Mouse (Mus musculus) right cerebral cortex, adult 2 months (tissue): ENCODE measurements around the gene Rin2.
A peak's percentile ranks its signal among the peaks of the same experiment; 100 is the strongest.

Experiments used
- DNase-seq, 2 experiments: peaks; one replicate each; pipeline ENCODE4 v3.0.0; 2021 to 2022; ENCODE audit warnings: low spot score in 2 of 2

The Rin2 gene

DNA sequence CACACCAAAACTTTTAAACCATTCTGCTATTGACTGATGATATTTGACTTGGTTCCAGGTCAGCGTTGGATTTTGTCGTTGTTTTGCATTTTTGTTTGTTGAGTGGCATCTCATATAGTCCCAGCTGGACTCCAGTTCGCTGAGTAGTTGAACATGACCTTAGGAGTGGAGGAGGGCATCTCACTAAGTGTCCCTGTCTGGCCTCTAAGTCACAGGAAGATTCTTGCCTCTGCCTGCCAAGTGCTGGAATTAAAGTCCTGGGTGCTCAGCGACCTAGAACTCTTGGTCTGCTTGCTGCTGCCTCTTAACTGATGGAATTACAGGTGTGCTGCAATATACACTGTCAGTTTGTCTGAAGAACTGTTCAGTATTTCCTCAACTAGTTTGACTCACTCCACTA lies 154.2 kb downstream of the Rin2 start:
- DNase-seq, result no peak

DNA sequence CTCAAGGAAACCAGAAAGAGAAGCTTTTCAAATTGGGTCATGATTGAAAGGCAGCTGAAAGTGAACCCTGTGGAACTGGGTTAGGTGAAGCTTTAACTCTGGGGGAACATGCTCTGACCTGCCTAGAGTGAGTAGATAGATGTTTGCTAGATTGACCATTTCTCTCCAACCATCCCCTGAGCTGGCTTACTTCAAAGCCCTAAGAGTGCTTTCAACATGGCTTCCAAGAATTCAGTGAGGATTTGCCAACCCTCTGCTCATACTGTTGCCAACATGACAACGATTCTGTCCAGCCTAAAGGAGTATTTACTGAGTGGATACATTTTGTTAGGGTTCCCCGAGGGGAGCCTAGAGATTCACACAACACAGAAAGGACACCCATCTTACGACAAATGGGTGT lies 155.4 kb downstream of the Rin2 start:
- DNase-seq, result no peak

DNA sequence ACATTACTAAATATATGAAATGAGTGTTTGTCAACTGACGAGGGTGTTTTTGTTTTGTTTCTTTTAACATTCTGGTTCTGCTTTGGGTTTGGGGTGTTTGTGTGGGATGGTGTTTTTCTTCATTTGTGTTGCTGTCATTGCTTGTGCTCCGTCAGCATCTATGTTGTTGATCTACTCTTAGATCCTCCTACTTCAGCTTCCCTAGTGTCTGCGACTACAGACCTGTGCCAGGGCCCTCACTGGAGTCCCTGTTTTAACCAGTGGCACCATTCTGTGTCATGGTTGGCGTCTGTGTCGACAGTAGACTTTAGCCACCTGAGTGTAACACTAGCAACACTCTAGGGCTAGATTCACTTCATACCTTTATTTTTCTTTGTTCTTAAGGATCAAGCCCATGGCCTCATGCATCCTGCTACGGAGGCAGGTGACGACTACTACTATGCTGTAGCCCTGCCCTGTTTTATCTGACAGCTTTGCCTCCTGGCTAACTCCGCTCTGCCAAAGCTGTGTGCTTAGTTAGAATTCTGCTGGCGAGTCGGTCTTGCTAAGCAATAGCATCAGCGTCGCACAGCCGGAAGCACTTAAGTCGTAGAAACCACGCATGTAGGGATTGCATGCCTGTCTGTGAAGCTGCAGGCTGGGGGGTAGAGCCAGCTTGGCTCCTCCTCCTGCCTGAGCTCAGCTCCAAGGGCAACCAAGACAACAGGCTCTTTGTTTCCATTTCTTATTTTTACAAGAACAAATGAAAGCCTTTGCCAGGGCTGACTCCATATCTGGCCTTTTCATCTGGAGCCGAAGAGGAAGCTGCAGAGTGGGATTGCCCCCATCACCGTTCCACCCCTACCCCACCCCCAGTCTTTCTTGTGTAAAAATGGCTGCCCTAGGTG lies 157.2 kb downstream of the Rin2 start:
- DNase-seq, result peak; percentile 26 to 49

DNA sequence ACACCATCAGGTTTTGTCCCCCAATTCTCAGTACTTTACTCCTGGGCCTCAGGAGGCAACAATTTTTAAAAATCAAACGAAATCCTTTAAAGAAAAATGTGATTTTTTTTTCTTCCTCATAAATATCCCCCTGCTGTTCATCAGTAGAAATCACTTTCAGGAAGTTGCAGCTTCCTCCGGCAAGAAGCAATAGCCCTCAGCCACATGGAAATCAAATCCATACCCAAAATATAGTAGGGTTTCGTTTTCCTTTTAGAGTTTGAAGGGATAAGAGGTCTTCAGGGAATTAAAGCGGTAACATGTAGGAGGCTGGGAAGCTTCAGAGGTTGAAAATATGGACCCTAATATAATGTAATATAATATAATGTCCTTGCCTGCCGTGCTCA lies 157.8 kb downstream of the Rin2 start:
- DNase-seq, result no peak

DNA sequence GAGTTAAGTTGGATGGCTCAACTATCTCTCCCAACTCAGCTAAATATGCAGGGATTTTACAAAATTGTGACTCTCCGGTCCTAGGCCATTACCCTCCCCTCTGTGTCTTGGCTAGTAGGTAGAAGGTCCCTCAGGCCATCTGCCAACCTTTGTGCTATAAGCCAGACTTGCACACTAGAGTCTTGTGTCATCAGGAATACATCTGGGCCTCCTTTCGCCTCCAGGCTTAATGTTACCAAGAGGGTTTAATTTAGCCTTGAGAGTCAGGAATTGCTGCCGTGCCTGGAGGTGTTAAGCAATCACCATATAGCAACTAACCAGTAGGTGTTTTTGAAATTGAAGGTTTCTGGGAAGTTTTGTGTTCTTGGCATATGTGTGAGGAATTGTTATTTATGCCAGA lies 158.3 kb downstream of the Rin2 start:
- DNase-seq, result peak; percentile 26 to 33

DNA sequence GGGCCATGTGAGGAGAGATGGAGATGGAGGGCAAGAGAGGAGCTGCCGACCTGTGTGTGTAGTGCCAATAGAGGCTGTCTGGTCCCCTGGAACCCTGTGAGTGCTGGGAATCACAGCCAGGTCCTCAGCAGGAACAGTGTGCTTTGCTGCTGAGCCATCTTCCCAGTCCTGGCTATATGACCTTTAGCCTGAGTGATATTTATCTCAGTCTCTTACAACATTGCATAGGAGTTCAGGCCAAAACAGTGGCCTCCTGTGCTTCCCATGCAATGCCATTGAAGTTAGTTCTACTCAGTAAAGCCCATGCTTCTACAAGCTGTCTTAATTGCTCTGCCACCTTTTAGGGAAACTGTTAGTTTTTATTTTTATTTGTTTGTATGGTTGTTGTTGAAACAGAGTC lies 160.9 kb downstream of the Rin2 start:
- DNase-seq, result no peak

DNA sequence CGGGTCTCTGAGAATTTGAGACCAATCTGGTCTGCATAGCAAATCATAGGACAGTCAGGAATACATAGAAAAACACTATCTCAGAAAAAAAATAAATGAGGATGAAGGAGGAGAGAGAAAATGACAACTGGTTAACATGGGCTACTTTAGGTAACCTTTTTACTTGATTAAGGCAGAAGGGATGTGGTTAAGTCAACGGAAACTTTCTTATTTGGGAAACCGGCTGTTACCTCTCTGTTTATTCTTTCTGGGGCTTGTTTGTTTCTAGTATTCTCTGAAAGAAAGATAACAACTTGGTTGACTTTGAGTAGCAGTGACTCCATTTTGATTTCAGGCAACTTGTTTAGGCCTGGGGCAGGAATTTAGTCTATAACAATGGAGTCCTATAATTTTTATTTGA lies 163.7 kb downstream of the Rin2 start:
- DNase-seq, result no peak

DNA sequence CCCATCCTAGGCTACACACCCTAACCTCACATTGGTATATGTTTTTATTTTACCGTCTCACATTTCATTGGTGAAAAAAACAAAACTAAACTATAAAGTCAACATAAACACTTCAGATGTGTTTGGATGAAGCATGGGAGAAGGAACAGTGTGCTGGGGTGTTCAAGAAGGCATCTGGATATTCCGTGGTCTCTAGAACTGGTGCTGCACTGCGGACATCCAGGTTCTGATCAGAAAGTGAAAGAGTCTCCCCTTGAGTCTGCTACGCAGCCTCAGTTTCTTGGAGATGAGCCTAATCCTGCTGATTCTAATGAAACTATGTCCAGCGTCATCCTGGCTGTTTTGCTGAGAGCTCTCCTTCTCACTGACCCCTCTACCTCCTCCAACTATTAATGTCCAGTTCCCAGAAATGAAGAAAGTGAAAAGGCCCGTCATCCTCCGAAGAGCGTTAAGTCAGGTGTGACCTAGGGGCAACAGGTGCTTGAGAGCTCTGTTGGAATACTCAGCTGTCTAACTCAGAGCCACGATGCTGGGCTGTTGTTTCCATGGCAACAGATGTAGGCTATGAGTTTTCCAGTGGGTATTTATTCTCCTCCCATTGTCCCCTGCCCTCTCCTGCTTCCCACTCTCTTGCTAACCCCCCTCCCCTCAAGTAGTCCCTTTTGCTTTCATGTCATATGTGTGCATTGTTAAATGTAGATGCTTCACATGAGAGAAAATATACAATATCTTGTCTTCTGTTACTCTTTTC lies 164.7 kb downstream of the Rin2 start:
- DNase-seq, result no peak

DNA sequence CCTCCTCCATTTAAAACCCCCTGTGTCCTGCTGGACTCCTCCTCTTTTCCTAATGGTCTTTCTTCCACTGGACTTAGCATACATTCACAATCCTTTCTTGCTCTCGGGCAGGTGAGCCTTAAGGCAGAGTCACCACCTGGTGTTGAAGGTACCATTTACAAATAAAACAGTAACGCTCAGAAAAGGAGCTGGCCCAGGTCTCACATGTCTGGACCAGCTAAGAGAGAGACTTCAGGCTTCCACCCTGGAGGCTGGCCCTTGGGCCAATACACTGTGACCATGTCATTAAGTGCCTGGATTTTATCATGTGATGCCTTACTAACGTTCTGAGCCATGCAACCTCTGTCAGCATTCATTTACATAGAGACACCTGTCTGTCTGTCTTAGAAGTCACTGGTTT lies 165.3 kb downstream of the Rin2 start:
- DNase-seq, result no peak

DNA sequence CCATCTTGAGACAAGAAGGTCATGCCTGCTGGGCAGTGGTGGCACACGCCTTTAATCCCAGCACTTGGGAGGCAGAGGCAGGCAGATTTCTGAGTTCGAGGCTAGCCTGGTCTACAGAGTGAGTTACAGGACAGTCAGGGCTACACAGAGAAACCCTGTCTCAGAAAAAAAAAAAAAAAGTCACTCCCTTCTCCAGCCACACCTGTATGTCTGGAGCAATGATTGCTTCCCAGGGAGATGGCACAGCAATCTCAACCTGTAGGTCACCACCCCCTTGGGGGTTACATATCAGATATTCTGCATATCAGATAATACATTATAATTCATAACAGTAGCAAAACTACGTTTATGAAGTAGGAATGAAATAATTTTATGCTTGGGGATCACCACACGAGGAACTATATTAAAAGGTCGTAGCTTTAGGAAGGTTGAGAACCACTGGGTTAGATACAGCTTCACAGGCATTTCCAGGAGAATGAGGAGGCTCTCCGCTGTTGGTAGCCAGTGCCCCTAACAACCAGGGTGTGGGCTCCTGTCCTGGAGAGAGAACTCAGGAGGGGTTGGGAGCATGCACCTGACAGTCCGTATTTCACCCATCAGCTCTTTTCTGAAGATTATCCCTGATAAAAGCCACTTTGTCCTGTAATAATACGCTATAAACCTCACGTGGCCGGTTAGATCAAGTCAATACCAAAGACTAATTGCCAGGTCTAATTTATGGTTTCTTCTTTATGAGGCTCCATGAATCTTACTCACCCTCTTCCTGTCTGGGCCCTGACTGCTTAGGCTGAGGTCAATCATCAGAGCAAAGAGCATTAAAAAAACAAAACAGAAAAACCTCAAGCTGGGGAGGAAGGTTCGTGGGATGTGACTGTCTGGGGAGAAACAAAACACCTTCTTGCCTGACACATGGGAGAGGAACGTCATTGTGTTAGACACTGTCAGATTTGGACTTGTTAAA lies 166.2 kb downstream of the Rin2 start:
- DNase-seq, result no peak

DNA sequence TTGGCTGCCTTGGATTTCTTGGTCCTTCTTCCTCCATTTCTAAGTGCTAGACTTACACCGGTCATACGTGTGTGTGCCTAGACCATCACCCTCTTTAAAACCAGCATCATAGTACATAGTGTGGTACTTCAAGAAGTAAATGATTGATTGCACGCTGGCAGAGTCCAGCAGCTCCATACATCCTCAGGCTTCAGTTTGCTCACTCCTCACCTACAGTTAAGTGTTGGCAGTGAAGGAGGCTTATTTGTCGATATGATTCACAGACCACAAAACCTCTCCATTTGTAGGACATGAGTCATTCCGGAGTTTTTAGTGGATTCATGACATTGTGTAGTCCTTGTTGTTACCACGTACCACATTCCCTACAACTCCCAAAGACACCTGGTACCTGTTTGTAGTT lies 168.3 kb downstream of the Rin2 start:
- no peak for DNase-seq

DNA sequence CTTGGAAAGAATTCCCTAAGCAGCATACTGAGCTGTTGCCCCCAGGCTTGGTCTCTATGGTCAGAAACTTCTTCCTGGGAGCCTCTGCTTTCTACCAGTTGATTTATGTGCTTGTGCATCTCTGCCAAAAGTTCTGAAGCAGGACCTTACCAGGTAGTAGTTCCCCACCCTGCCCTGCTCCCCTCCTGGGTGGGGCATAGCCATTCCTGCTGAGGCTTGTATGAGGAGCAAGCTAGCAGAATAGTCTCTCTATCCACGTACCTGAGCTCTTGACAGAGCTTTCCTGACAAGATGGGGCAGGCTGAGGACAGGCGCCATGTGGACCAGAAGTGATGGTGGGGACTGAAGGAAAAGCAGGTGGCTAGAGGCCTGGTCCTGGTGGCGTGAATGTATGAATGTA lies 171.6 kb downstream of the Rin2 start:
- DNase-seq, result no peak

DNA sequence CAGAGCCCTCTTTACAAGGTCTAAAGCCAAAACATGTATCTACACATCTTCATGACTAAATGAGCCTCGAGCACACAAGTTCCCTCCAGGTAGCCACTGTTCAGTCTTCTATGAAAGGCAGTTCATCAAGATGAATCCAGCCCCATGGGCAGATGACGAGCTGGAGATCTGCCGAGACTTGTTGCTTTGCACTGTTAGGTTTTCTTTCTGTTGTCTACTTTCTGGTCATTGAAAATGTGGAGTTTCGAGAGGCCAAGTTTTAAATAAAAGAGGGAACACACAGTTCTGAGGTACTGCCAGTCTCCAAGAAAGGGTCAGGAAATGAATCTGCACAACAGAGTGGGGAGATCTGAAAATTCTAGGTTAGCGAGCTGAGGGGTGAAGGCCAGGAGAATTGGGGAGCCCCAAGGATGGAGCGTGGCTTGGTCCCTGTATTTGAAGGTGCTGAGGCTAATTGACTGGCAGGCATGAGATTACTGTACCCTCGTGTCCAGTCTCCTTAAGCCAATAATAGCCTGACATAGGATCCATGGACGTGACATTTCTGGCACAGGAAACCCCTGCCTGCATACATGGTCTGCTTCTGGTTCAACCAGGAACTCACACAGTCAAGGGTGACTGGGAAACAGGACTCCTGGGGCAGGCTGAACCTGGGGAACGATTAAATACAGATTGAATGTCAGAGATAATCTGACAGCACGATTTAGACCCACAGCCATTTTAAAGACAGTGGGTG lies 174.3 kb downstream of the Rin2 start:
- peak in 1 of 2 experiments; percentile 16 for DNase-seq

DNA sequence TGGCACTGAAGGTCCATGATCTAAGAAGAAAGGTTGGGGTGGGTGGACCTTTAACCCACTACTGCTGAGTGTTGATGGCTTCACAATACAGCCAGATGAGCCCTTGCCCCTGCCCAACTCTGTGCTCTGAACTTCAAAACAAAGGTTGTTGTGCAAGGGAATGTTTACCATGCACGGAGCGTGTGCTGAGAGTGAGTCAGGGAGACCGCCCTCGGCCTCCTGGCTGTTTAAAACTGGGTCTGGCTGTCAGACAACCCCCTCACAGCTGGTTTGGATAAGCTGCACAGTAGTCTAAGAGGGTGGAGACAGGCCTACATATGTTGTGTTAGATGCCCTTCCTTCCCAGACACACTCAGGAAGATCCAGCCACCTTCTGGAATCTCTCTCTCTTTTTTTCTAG lies 175.8 kb downstream of the Rin2 start:
- peak; percentile 49 to 63 for DNase-seq

DNA sequence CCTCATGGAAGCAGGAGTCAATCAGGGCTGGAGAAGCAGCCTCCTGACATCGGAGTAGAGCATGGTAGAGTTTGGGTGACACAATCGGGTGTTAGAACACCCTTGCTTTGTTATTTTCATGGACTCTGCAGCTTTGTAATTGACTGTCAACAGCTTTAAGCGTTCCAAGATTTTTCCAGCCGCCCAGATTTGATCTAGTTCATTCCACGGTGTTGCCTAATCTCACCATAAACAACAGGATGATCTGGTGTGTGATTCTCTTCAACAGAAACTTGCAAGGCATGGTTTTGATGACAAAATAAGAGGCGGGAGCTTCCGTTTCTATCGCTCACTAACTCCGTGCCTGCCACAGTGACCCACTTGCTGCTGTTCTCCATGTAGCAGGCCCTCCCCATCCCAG lies 180.8 kb downstream of the Rin2 start:
- no peak for DNase-seq

DNA sequence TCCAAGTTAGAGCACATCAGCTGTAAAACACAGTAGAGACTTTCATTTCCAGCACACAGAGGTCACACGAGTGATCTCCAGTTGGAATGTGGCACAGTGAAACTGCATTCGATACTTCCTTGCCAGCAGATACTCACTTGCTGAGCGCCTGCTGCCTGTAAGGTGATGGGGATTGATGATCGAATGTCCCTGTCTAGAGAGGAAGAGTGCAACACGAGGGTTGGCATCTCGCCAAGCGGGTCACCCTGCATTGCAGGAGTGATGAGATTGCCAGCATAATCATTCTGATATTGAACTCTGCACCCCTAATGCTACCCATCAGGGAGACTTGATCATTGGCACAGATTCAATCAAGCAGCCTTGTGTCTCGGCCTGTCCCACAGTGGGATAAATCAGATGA lies 182.8 kb downstream of the Rin2 start:
- no peak for DNase-seq

DNA sequence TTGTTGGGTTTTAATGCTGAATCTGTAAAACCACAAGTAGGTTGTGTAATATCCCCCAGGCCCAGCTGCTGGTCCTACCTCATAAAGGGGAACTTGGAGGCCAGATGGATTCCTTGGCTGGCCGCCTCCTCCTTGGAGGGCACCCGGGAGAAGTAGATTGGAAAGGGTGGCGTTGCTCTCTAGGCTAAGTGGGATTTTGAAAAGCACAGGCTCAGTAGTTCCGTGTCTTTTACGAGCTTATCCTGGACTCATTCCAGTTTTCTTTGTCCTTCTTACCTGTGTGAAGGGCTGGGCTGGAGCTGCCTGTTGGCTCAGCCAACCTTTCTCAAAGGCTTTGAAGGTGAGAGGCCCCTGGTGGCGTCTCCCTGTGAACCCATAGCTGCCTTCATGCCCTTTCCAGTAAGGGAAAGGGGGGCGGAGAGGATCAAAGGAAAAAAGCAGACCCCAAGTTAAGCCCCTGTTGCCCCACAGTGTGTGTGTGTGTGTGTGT lies 184.5 kb downstream of the Rin2 start:
- peak; percentile 30 to 47 for DNase-seq

DNA sequence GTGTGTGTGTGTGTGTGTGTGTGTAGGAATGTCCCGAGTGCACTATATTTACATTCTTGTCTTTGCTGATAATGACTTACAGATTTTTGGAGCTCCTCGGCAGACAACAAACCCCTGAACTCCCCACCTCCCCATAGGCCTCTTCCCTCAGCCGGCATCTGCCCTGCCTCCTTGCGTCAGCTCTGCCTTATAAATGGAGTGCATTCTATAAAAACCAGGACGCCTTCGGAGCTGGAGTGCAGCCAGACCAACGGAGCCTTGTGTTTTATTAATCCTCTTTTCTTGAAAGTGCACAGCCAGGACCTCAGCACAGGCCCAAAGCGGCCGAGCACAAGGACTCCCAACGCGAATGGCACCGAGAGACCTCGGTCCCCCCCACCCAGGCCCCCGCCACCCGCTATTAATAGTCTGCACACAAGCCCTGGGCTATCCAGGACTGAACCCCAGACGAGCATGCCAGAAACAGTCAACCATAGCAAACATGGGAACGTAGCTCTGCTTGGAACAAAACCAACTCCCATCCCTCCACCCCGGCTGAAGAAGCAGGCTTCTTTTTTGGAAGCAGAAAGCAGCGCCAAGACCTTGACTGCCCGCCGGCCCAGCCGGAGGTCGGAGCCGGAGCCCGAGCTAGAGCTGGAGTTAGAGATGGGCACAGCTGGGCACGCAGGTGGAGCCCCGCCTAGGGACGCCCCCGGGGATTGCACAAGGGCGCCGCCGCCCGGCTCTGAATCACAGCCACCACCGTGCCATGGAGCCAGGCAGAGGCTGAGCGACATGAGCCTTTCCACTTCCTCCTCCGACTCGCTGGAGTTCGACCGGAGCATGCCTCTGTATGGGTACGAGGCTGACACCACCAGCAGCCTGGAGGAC lies 185.2 kb downstream of the Rin2 start:
- DNase-seq, result peak; percentile 92 to 94

DNA sequence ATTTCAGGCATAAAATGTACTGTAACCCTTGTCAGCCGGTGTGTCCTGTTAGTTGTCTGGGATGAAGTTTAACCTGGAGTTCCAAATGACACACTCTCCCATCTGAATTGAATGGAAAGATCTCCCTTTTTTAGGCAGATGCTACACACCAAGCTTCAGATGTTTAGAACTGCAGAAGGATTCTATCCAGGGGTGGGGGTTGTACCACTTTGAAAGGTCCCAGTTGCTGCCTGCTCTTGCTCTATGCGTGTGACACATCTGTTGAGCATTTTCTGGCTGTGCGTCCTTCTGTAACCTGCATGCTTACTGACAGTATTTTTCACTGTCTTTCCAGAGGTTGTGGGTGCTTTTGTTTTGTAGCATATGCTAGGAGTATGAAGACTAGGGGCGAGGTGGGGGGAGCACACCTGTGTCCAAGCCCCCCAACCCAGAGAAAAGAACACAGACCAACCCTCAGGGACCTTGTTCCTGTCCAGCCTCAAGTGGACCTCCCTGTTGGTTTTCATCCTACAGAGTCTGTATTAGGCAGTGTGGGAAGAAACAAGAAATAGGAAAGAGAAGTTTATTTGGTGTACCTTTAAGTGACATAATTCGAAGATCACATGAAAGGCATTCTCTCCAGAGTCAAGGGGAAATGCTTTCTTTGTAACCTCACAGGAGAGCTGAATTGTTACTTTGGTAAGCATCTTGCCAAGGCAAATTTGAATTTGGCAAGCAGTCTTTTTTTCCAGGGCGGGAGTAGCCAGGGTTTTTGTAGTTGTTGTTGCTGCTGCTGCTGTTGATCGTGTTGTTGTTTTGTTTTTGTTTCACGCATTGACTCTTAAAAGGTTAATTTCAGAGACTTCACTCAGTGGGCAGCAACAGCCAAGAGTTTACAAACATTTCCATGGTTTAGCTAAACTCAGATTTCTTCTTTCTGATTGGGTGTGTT lies 186.4 kb downstream of the Rin2 start:
- peak in 1 of 2 experiments; percentile 12 for DNase-seq
